Mouse (Mus musculus) c-Kit-positive CD71-negative TER-119-negative erythroid progenitor cells, embryonic 14.5 days (primary cell): Measurements from ENCODE around the gene Olfr46.
"Not testable (repeated sequence)": the region's sequence is repeated elsewhere in the genome, so short reads cannot be mapped to it uniquely, and the experiment has no call there.

Source experiments
- DNase-seq: peaks from one replicate; pipeline ENCODE4 v3.0.0-alpha.2; 2013; ENCODE audit warnings: low read depth

Gene Olfr46

DNA sequence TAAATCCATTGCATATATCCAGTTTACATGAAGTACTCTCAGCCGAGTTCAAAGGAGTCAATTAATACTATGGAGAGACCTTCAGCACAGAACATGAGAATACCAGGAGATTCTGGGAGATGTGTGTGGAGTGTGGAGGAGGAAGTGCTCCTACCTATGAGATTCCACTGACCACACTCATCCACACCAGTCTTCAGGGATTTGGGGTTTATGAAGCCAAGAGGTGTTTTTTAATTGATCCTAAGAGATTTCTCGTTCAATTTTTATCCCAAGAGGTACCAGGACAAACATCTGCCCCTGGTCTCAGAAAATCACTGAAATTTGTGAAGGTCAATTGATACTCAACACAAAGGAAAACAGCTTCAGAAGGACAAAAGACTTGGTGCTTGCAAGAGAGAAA, at the start of gene Olfr46:
Gene Olfr46, plus strand, starts transcription at position 301 of the 400 bp plus-strand sequence.
- not testable (repeated sequence) for DNase-seq

DNA sequence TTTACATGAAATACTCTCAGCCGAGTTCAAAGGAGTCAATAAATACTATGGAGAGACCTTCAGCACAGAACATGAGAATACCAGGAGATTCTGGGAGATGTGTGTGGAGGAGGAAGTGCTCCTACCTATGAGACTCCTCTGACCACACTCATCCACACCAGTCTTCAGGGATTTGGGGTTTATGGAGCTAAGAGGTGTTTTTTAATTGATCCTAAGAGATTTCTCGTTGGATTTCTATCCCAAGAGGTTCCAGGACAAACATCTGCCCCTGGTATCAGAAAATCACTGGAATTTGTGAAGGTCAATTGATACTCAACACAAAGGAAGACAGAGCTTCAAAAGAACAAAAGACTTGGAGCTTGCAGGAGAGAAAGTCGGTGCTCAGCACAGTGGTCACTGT, 33.5 kb upstream of the Olfr46 start, which contains the start of gene Olfr538:
Gene Olfr538, plus strand, starts transcription at position 301 of the 400 bp plus-strand sequence.
- DNase-seq, result no peak

DNA sequence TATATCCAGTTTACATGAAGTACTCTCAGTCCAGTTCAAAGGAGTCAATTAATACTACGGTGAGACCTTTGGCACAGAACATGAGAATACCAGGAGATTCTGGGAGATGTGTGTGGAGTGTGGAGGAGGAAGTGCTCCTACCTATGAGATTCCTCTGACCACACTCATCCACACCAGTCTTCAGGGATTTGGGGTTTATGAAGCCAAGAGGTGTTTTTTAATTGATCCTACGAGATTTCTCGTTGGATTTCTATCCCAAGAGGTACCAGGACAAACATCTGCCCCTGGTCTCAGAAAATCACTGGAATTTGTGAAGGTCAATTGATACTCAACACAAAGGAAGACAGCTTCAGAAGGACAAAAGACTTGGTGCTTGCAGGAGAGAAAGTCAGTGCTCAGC, 27.6 kb downstream of the Olfr46 start, which contains the start of gene Olfr61:
Gene Olfr61, plus strand, starts transcription at position 301 of the 400 bp plus-strand sequence.
- DNase-seq, result not testable (repeated sequence)

DNA sequence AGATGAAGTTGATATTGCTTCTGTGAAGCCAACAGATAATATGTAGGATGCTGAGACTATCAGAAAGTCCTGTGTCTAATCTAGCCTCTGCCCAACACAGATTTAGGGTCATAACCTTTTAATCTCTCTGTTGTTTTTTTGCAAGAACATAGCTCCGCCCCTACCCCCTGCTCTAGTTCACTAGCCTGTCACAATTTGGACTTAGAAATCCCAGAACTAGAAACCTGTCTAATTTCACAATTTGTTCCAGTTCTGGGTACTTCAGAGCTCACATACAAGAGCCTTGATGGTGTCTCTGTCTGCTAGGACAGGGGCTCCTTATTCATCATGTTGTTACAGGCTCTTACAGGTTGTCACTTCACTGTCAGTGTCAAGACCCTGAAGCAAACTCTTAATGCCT, 29.5 kb downstream of the Olfr46 start:
- no peak for DNase-seq

GRCm38 (mm10) chr7:140646152-140646551, 45.1 kb downstream of the Olfr46 start, which contains the start of gene Olfr53:
TSS of gene Olfr53 (plus strand) at chr7:140646452.
- no peak for DNase-seq

GRCm38 (mm10) chr7:140659630-140660029, 58.6 kb downstream of the Olfr46 start, which contains the start of gene Olfr539:
TSS of gene Olfr539 (plus strand) at chr7:140659930.
- no peak for DNase-seq
